Mouse (Mus musculus) lung, postnatal 0 days (tissue): ENCODE measurements around the gene Mybbp1a. TPM values are rescaled to one million over a fixed set of nuclear protein-coding genes. Genes with fewer than 3 reads are reported as not detected.

Source experiments
- ATAC-seq: fragments of 200-750 bp; cut with Nextera tagmentation; 2 replicates; pipeline ENCODE4 v1.8.0; 2017; ENCODE audit warnings: moderate library complexity
- DNase-seq: peaks from one replicate; pipeline ENCODE4 v3.0.0-alpha.2; 2016; ENCODE audit warnings: low spot score
- H3K27ac ChIP-seq: fragments of 300-500 bp; sonication (generic); 2 replicates; pipeline ENCODE4 v1.5.1; 2014; ENCODE audit warnings: antibody characterized with exemption, mild to moderate bottlenecking, low read length, mixed read lengths
- H3K27me3 ChIP-seq: fragments of 300-500 bp; sonication (generic); replicated peaks from 2 replicates; pipeline ENCODE4 v1.6.1; 2014; ENCODE audit warnings: low read length, mixed read lengths; ENCODE audit not compliant: insufficient read depth
- H3K36me3 ChIP-seq: fragments of 300-500 bp; sonication (generic); 2 replicates; pipeline ENCODE4 v1.6.1; 2014; ENCODE audit warnings: low read length, mixed read lengths; ENCODE audit not compliant: insufficient read depth
- H3K4me1 ChIP-seq: fragments of 300-500 bp; sonication (generic); 2 replicates; pipeline ENCODE4 v1.6.1; 2014; ENCODE audit warnings: antibody characterized with exemption, low read depth, low read length, mixed read lengths; ENCODE audit not compliant: insufficient read depth
- H3K4me2 ChIP-seq: fragments of 300-500 bp; sonication (generic); replicated peaks from 2 replicates; pipeline ENCODE4 v1.6.1; 2014; ENCODE audit warnings: low read depth, mild to moderate bottlenecking, low read length, moderate library complexity, mixed read lengths
- H3K4me3 ChIP-seq: fragments of 300-500 bp; sonication (generic); 2 replicates; pipeline ENCODE4 v1.5.1; 2014; ENCODE audit warnings: low read depth, low read length
- H3K9ac ChIP-seq: fragments of 300-500 bp; sonication (generic); replicated peaks from 2 replicates; pipeline ENCODE4 v1.6.1; 2014; ENCODE audit warnings: low read depth, mild to moderate bottlenecking
- H3K9me3 ChIP-seq: fragments of 300-500 bp; sonication (generic); 2 replicates; pipeline ENCODE4 v1.6.1; 2016; ENCODE audit warnings: low read length, mixed read lengths
- CTCF ChIP-seq: IDR thresholded peaks from 2 replicates; pipeline ENCODE4 v1.5.1; 2016; ENCODE audit warnings: antibody characterized with exemption, mild to moderate bottlenecking
- EP300 ChIP-seq: IDR thresholded peaks from 2 replicates; pipeline ENCODE4 v1.6.1; 2016; ENCODE audit warnings: antibody characterized with exemption, mild to moderate bottlenecking, control low read depth
- WGBS: fragments of 180-500 bp; shearing (Covaris S2); extraction: QIAGEN DNeasy Blood & Tissue Kit; methylation state at CpG from one replicate; pipeline ENCODE4 v1.1.7; 2014; 5-methylcytosine and 5-hydroxymethylcytosine counted together
- polyA plus RNA-seq: library from polyadenylated mRNA; unstranded; fragments of >200 nt; fragmentation: Nextera tagmentation; extraction: Ambion mirVana; gene quantifications from 2 replicates; pipeline ENCODE4 v1.2.1, GENCODE M21; 2015

The Mybbp1a gene
- polyA plus RNA-seq, 1 experiment from 2014 or later: 44.3 TPM

DNA sequence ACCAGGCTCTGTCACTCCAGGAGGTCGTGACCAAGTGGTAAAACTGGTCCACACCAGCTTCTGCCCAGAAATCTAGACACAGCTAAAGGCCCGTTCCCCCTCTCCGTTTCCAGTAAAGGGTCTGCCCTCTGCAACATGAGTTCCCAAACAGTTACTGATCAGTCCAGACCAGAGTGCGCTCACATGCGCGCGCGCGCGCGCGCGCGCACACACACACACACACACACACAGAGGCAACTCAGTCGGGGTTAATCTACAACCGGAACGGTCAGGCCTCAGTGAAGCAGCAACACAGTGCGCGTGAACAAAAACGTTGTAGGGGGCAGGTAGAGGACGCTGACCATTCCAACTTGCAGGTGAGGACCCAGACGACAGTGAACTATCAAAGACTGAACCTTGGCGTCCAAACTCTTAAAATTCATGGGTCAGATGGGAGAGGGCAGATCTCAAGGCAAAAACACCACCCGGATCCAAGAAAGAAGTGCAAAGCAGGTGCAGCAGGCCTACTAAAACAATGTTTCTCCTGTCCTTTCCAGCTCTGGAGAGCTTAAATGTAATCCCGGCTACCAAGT, 30.5 kb upstream of the Mybbp1a start:
- 0 out of 2 replicates have a peak, but pooled peaks have one; percentile 6 for ATAC-seq
- TF ChIP-seq CTCF (no peak), EP300 (no peak)

DNA sequence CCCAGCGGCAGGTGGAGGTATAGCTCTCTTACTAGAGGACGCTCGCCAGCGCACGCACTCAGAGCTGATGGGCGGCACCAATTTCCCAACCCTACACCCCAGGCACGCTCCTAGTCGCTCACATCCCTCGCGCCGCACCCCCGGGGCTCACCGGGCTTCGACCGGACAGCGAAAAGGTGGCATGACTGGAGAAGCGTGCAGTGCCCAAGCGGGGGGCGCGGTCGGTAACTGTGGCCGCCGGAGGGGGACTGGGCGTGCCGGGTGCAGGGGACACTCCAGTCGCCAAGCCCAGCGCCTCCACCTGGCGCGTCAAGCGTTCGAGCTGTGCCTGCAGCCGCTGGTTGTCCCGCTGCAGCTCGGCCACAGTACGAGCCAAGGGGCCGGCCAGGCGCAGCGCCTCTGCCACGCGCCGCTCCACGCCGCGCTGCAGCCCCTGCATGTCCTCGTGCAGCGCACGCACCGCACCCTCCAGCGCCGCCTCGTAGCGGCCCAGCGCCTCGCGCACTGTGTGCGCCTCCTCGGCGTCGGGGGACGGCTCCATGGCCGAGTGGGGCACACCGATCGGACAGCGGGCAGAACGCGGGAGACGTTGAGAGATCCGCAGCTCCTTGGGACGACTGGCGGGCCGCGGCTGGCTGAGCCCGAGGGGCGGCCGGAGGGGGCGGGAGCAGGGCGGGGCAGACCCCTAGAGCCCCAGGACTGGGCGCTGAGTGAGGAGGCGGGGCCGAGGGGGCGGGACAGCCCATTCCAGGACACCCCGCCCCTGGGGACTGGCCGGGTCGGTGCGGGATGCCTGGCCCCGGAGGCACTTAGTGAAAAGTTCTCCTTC, 29.8 kb upstream of the Mybbp1a start, which contains the start of gene Smtnl2:
Gene Smtnl2, minus strand, starts transcription at position 621 of the 829 bp plus-strand sequence.
- peak within 1 kb of the TSS; percentile 81 for H3K27ac ChIP-seq
- H3K9me3 ChIP-seq: no peaks in the 10 kb centered on the region
- peak within 1 kb of the TSS; percentile 74 for H3K9ac ChIP-seq
- WGBS: under 1% methylated on average over 71 of the region's 86 CpGs
- H3K4me1 ChIP-seq: peaks cover 25% of the 10 kb centered on the region; the same call in 1 of the 2 replicates
- peak within 1 kb of the TSS; percentile 65 for H3K4me3 ChIP-seq
- no peaks in the 10 kb centered on the region for H3K27me3 ChIP-seq
- H3K4me2 ChIP-seq: peak within 1 kb of the TSS; percentile 91
- DNase-seq: peak; percentile 96
- H3K36me3 ChIP-seq: no peaks in the 10 kb centered on the region
- peak; percentile 95 for ATAC-seq
- TF ChIP-seq CTCF (peak; percentile 64), EP300 (no peak)

More for the DNA sequence above, 30.5 kb upstream of the Mybbp1a start:
- no peaks in the 10 kb centered on the region for H3K27me3 ChIP-seq
- no peaks in the 10 kb centered on the region for H3K9me3 ChIP-seq
- WGBS: 3% methylated on average over 25 of the region's 25 CpGs
- H3K36me3 ChIP-seq: no peaks in the 10 kb centered on the region
- DNase-seq: no peak
- peak overlapping the region; percentile 65 for H3K4me3 ChIP-seq
- H3K4me1 ChIP-seq: peaks cover 25% of the 10 kb centered on the region; the same call in 1 of the 2 replicates
- peak overlapping the region; percentile 91 for H3K4me2 ChIP-seq
- peak overlapping the region; percentile 74 for H3K9ac ChIP-seq
- peak overlapping the region; percentile 81 for H3K27ac ChIP-seq

DNA sequence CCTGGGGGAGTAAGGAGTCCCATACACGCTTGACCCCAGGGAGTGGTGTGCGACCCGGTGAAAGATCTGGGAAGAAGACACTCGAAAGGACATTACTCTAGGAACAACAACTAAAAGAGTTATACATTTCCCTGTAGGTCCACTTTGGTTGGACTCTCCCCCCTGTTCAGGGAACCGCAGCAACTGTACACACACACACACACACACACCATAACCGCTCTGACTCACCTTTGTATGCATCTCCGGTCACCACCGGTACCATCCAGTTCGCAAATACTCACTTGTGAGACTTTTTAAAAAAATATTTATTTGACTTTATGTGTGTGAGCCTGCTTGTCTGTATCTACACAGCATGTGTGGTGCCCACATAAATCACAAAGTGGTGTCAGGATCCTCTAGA, 29.2 kb upstream of the Mybbp1a start:
- 12% methylated on average over 9 of the region's 9 CpGs for WGBS
- H3K27me3 ChIP-seq: no peaks in the 10 kb centered on the region
- no peak overlapping the region for H3K9ac ChIP-seq
- DNase-seq: no peak
- 0 out of 2 replicates have a peak, but pooled peaks have one; percentile 3 for ATAC-seq
- no peaks in the 10 kb centered on the region for H3K36me3 ChIP-seq
- peak overlapping the region; percentile 65; the same call in 1 of the 2 replicates for H3K4me3 ChIP-seq
- H3K27ac ChIP-seq: peak overlapping the region; percentile 81; the same call in 1 of the 2 replicates
- H3K9me3 ChIP-seq: no peaks in the 10 kb centered on the region
- no peak for TF ChIP-seq EP300
- TF ChIP-seq CTCF: no peak
- H3K4me2 ChIP-seq: peak overlapping the region; percentile 91
- H3K4me1 ChIP-seq: peaks cover 21% of the 10 kb centered on the region; the same call in 1 of the 2 replicates

DNA sequence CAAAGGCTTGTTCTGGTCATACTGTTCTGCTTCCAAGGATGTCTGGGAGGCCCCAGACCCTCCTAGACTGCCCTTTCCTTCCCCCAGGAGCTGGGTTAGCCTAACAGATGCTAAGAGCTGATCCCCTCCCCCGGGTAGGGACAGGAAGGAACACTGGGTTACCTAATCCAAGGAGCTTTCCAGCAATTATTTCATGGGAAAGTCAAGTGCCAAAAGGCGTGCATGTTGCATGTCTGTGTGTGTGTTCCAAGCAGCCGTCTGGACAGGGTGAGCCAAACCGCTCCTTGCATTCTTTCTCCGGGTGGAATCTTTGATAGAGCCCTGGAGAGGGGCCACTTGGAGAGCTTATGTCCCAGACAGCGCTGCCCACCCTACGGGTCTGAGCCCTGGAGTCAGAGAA, 28.1 kb upstream of the Mybbp1a start:
- 0 out of 2 replicates have a peak overlapping the region, but pooled peaks have one; percentile 16 for H3K9ac ChIP-seq
- 28% methylated on average over 7 of the region's 7 CpGs for WGBS
- peak; percentile 91 for DNase-seq
- H3K4me1 ChIP-seq: peaks cover 11% of the 10 kb centered on the region; the same call in 1 of the 2 replicates
- no peak overlapping the region for H3K4me3 ChIP-seq
- ATAC-seq: peak; percentile 35
- no peaks in the 10 kb centered on the region for H3K9me3 ChIP-seq
- H3K4me2 ChIP-seq: peak overlapping the region; percentile 20; the same call in 1 of the 2 replicates
- H3K36me3 ChIP-seq: no peaks in the 10 kb centered on the region
- TF ChIP-seq CTCF: no peak
- peak; percentile 85 for TF ChIP-seq EP300
- peak overlapping the region; percentile 81 for H3K27ac ChIP-seq
- no peaks in the 10 kb centered on the region for H3K27me3 ChIP-seq

DNA sequence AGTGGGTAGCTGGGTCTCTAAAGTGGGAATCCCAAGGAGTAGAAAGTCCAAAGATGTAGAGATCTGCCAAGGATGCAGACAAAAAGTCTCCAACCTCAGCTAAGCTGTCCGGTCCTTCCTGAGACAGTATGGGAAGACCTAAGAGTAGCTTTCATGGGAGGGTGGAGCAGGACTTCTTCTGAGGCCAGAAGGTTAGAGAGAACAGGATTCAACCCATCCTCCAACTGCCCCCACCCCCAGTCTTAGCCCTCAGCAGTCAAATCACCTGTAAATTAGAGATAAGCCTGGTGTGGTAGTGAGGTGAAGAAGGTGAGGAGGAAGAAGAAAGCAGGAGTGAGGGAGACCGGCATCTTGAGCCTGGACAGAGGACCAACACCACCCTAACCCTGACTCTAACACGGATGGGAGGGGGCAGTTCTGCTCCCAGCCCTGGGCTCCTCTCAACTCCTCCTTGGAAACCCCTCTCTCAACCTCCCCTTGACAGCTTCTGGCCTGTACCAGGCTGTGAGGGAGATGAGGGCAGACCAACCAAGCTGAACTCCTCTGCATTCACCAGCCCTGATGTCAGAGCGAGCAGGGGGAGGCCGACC, 27.5 kb upstream of the Mybbp1a start:
- Histone ChIP-seq H3K9me3 (no peaks in the 10 kb centered on the region), H3K36me3 (no peaks in the 10 kb centered on the region), H3K4me1 (peaks cover 11% of the 10 kb centered on the region; the same call in 1 of the 2 replicates), H3K27me3 (no peaks in the 10 kb centered on the region), H3K4me3 (no peak overlapping the region), H3K27ac (peak overlapping the region; percentile 81), H3K9ac (peak overlapping the region; percentile 16; the same call in 1 of the 2 replicates), H3K4me2 (peak overlapping the region; percentile 20; the same call in 1 of the 2 replicates)
- ATAC-seq (no peak), DNase-seq (no peak)
- WGBS: 54% methylated on average over 5 of the region's 5 CpGs
- TF ChIP-seq CTCF: no peak
- no peak for TF ChIP-seq EP300
